Mouse (Mus musculus): Measurements from ENCODE around the gene Best3.
"Not testable (repeated sequence)": the region's sequence is repeated elsewhere in the genome, so short reads cannot be mapped to it uniquely, and the experiment has no call there.

GRCm38 (mm10) chr10:117043497-117044166 is 57.5 kb downstream of the Best3 start:
- TF ChIP-seq CTCF (IDR thresholded peaks at IDR 0.05; ENCODE audit: extremely low read depth, insufficient read length, insufficient replicate concordance, low read depth, low read length); POLR2A (IDR thresholded peaks at IDR 0.05; ENCODE audit: low read depth, low read length): not testable (repeated sequence)
